Mouse (Mus musculus) limb, embryonic 14.5 days (tissue): Measurements from ENCODE around the gene Tomm34. TPM values are rescaled to one million over a fixed set of nuclear protein-coding genes. Genes with fewer than 3 reads are reported as not detected.

ENCODE experiments used
- ATAC-seq: fragments of 200-750 bp; cut with Nextera tagmentation; 2 replicates; pipeline ENCODE4 v1.8.0; 2017; ENCODE audit warnings: low read depth, moderate number of reproducible peaks, moderate TSS enrichment; ENCODE audit not compliant: low FRiP score
- DNase-seq: peaks from one replicate; pipeline ENCODE4 v3.0.0-alpha.2; 2015; ENCODE audit warnings: low spot score
- H3K27ac ChIP-seq: fragments of 300-500 bp; sonication (generic); replicated peaks from 2 replicates; pipeline ENCODE4 v1.5.1; 2014; ENCODE audit warnings: low read depth, mild to moderate bottlenecking, low read length, moderate library complexity, mixed read lengths
- H3K27me3 ChIP-seq: fragments of 300-500 bp; sonication (generic); 2 replicates; pipeline ENCODE4 v1.6.1; 2014; ENCODE audit warnings: low read length, mixed read lengths; ENCODE audit not compliant: control insufficient read depth, insufficient read depth
- H3K36me3 ChIP-seq: fragments of 300-500 bp; sonication (generic); 2 replicates; pipeline ENCODE4 v1.6.1; 2014; ENCODE audit warnings: mild to moderate bottlenecking, low read length, moderate library complexity, mixed read lengths; ENCODE audit not compliant: control insufficient read depth, insufficient read depth
- H3K4me1 ChIP-seq: fragments of 300-500 bp; sonication (generic); 2 replicates; pipeline ENCODE4 v1.6.1; 2014; ENCODE audit warnings: antibody characterized with exemption, low read length, mixed read lengths; ENCODE audit not compliant: control insufficient read depth, insufficient read depth
- H3K4me2 ChIP-seq: fragments of 300-500 bp; sonication (generic); replicated peaks from 2 replicates; pipeline ENCODE4 v1.6.1; 2014; ENCODE audit warnings: low read depth, mild to moderate bottlenecking, low read length, moderate library complexity; ENCODE audit not compliant: severe bottlenecking
- H3K4me3 ChIP-seq: fragments of 300-500 bp; sonication (generic); replicated peaks from 2 replicates; pipeline ENCODE4 v1.5.1; 2014; ENCODE audit warnings: low read length
- H3K9ac ChIP-seq: fragments of 300-500 bp; sonication (generic); 2 replicates; pipeline ENCODE4 v1.6.1; 2014; ENCODE audit warnings: mild to moderate bottlenecking, low read depth, low read length, moderate library complexity; ENCODE audit not compliant: severe bottlenecking
- H3K9me3 ChIP-seq: fragments of 300-500 bp; sonication (generic); 2 replicates; pipeline ENCODE4 v1.6.1; 2016; ENCODE audit warnings: low read length; ENCODE audit not compliant: control insufficient read depth
- POLR2A ChIP-seq: fragments of 200-500 bp; IDR thresholded peaks from 2 replicates; pipeline ENCODE4 v1.8.0; 2012; ENCODE audit warnings: inconsistent platforms, mild to moderate bottlenecking, moderate library complexity, borderline replicate concordance; ENCODE audit not compliant: insufficient read depth, insufficient read length; ENCODE audit errors: extremely low read depth
- WGBS: fragments of 180-500 bp; shearing (Covaris S2); extraction: QIAGEN DNeasy Blood & Tissue Kit; methylation state at CpG from one replicate; pipeline ENCODE4 v1.1.7; 2014; 5-methylcytosine and 5-hydroxymethylcytosine counted together
- polyA plus RNA-seq, 2 experiments: library from polyadenylated mRNA; depleted of rRNA in 1 of 2; stranded (reverse) in 1 of 2; unstranded in 1 of 2; fragments of >200 nt; fragmentation: Nextera tagmentation in 1 of 2; extraction: Ambion mirVana in 1 of 2; gene quantifications; 2 replicates each; pipeline versions ENCODE4 v1.2.1 to v1.2.3; 2012 to 2014

The Tomm34 gene
- polyA plus RNA-seq, 2 experiments: 39.1 to 50.1 TPM

- Histone ChIP-seq H3K4me1 (no peaks in the 10 kb centered on the region), H3K4me2 (no peak overlapping the region), H3K9ac (no peak overlapping the region), H3K27ac (no peak overlapping the region), H3K36me3 (peaks cover 83% of the 10 kb centered on the region), H3K4me3 (no peak overlapping the region), H3K9me3 (no peaks in the 10 kb centered on the region), H3K27me3 (no peaks in the 10 kb centered on the region)
- WGBS: 86% methylated on average over 19 of the region's 19 CpGs
- no peak for DNase-seq
- no peak for ATAC-seq
- TF ChIP-seq POLR2A: no peak
Measured at GRCm38 (mm10) chr2:164083609-164084341, 12.8 kb upstream of the Tomm34 start.

GRCm38 (mm10) chr2:164082175-164082574, 11.2 kb upstream of the Tomm34 start:
- DNase-seq (no peak), ATAC-seq (no peak)
- Histone ChIP-seq H3K4me1 (no peaks in the 10 kb centered on the region), H3K4me2 (no peak overlapping the region), H3K36me3 (peaks cover 69% of the 10 kb centered on the region), H3K27ac (no peak overlapping the region), H3K4me3 (no peak overlapping the region), H3K9me3 (no peaks in the 10 kb centered on the region), H3K27me3 (no peaks in the 10 kb centered on the region), H3K9ac (no peak overlapping the region)
- WGBS: 83% methylated on average over 10 of the region's 10 CpGs
- no peak for TF ChIP-seq POLR2A

- Histone ChIP-seq H3K27me3 (no peaks in the 10 kb centered on the region), H3K9me3 (no peaks in the 10 kb centered on the region), H3K9ac (no peak overlapping the region), H3K4me2 (no peak overlapping the region), H3K4me1 (no peaks in the 10 kb centered on the region), H3K4me3 (no peak overlapping the region), H3K36me3 (peaks cover 63% of the 10 kb centered on the region), H3K27ac (no peak overlapping the region)
- DNase-seq (no peak), ATAC-seq (no peak)
- no peak for TF ChIP-seq POLR2A
- 96% methylated on average over 10 of the region's 10 CpGs for WGBS
Measured at GRCm38 (mm10) chr2:164081577-164081976, 10.6 kb upstream of the Tomm34 start.

GRCm38 (mm10) chr2:164079488-164079887, 8.5 kb upstream of the Tomm34 start:
- H3K36me3 ChIP-seq: peaks cover 51% of the 10 kb centered on the region
- TF ChIP-seq POLR2A: no peak
- H3K27me3 ChIP-seq: no peaks in the 10 kb centered on the region
- ATAC-seq (no peak), DNase-seq (no peak)
- H3K4me1 ChIP-seq: peaks cover 10% of the 10 kb centered on the region
- no peaks in the 10 kb centered on the region for H3K9me3 ChIP-seq
- no peak overlapping the region for H3K4me3 ChIP-seq
- H3K9ac ChIP-seq: no peak overlapping the region
- no peak overlapping the region for H3K27ac ChIP-seq
- WGBS: 89% methylated on average over 6 of the region's 6 CpGs
- no peak overlapping the region for H3K4me2 ChIP-seq

GRCm38 (mm10) chr2:164077875-164078274, 6.9 kb upstream of the Tomm34 start:
- peaks cover 37% of the 10 kb centered on the region for H3K36me3 ChIP-seq
- DNase-seq (no peak), ATAC-seq (no peak)
- no peak overlapping the region for H3K27ac ChIP-seq
- no peak overlapping the region for H3K4me3 ChIP-seq
- TF ChIP-seq POLR2A: no peak
- H3K4me2 ChIP-seq: no peak overlapping the region
- H3K9ac ChIP-seq: no peak overlapping the region
- no peaks in the 10 kb centered on the region for H3K27me3 ChIP-seq
- WGBS: 87% methylated on average over 5 of the region's 5 CpGs
- H3K9me3 ChIP-seq: no peaks in the 10 kb centered on the region
- peaks cover 10% of the 10 kb centered on the region for H3K4me1 ChIP-seq
